Mouse (Mus musculus) spleen, postnatal 14 days (tissue): ENCODE data around the gene Gm42417.

Experiments
- DNase-seq, 2 experiments: peaks; one replicate each; pipeline ENCODE4 v3.0.0; 2021 to 2022; ENCODE audit warnings: low spot score in 2 of 2

Gene Gm42417

DNA sequence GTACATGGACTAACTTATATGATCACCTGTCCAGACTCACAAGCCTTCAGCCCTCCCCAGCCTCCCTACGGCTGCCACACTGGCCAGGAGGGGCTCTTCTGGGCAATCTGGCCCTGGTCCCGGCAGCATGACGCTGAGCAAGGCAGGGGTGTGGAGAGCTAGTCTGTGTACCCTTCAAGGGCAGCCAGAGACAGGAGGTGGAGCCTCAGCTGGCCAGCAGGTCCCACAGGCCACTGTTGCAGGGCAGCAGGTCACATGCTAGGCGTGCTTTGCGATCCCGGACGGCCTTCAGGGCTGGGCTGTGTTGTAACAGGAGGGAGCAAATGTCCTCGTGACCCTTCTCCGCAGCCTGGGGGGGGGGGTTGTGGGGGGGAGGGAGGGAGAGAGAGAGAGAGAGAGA is at the start of gene Gm42417:
TSS of gene Gm42417 (minus strand) at position 244 of the 400 bp plus-strand sequence.
- no peak for DNase-seq

DNA sequence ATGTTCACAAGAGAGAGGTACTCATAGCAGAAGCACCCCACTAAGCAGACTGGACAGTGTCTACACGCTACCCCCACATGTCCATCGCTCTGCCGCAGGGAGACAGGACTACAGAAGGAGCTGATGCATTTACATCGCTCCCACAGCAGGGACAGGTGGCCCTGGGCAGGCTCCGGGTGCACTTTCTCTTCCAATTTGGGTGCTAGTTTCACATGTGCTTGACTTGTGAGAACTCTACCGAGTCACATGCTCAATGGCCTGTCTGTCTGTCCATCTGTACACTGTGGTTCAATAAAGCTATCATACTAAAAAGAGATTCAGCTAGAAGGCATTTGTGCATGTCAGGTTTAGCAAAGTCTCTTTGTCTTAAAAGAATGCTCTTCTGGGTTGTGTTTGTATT is 48.6 kb upstream of the Gm42417 start:
- DNase-seq = no peak

DNA sequence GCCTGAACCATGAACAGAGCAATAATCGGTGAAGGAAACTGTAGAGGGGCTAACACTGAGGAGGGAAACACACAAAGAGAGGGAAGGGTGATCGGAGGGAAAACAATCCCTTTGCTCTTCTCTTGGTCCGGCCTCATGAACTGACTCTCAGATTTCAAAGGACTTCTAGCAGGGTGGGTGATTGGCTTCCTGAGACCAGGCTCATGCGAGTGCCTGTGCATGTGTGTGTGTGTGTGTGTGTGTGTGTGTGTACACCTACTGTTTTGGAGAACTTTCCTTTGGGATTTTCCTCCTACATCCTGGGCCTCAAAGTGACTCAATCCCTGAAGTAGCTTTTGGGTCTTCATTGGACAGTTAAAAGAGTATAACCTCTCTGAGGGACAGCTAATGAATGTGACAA is 47.1 kb upstream of the Gm42417 start:
- no peak for DNase-seq

- no peak for DNase-seq
Measured at GRCm38 (mm10) chr1:36583408-36584116, 44.3 kb upstream of the Gm42417 start.

- DNase-seq = no peak
Measured at GRCm38 (mm10) chr1:36582211-36582610, 43.0 kb upstream of the Gm42417 start.

- DNase-seq = no peak
Measured at GRCm38 (mm10) chr1:36581260-36581659, 42.0 kb upstream of the Gm42417 start.

DNA sequence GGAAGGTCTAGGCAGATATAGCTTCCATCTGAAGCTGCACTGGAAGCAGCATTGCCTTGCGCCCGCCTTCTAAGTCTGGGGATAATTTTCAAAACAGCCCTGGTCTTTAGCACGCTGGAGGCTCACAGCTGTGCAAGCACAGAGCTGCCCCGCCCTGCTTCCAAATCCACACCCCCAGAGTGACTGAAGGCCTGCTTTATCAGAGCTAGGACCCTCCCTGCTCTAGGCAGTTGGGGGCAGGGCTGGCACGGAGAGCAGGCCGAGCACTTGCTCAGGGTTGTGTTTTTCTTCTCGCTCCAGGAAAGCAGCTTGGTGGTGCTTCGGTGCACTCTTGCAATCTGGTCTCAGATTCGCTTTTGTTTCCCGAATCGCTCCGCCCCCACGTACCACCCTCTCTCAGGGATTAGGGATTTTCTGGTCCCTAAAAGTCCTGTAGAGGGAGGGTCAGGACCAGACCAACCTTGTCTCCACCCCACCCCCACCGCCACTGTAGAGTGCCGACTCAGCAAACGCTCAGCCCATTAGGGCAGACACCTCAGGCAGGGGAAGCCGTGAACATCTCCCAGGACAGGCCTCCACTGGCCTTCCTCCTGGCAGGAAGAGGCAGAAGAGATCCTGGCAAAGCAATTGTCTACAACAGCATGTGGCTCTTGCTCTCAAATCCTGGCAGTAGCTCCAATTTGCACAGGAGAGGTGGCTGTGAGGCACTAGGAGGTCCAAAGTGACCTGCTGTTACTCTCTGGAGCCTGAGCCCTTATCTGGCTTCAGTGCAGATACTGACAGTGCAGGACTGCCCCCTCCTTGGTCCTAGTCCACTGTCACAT is 41.4 kb upstream of the Gm42417 start:
- no peak for DNase-seq

- no peak for DNase-seq
Measured at GRCm38 (mm10) chr1:36579974-36580383, 40.8 kb upstream of the Gm42417 start.

DNA sequence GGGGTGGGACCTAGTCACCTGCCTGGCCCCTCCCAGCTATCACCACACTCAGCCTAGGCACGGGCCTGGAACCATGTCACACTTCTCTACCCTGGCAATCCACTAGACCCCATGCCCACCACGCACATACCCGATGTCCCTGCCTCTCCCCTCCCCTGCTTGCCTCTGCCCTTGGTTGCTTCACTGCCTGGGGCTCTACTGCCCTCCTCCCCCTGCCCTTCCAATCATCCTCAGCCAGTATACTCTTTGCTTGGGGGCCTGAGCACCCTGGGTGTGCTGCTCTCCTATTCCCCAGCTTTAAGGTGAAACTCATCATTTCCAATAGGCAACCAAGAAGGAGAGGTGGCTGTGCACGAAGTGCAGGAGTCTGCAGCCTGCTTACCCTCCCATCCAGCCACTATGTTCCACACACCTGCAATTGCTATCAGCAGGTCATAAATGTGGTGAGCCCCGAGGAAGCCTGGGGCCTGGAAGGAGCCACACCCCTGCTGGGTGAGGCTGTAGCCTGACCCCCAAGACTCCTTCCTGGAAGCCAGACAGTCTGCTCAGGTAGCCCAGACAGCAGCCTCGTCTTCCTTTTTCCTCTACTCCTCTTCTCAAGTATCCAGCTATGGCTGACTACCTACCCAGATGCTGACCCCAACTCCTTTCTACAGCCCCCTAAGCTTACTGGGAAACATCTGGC is 37.9 kb upstream of the Gm42417 start:
- no peak for DNase-seq

GRCm38 (mm10) chr1:36575347-36575746 is 36.1 kb upstream of the Gm42417 start:
- no peak for DNase-seq

GRCm38 (mm10) chr1:36574196-36574955 is 35.1 kb upstream of the Gm42417 start:
- no peak for DNase-seq

GRCm38 (mm10) chr1:36573524-36573923 is 34.3 kb upstream of the Gm42417 start:
- no peak for DNase-seq

DNA sequence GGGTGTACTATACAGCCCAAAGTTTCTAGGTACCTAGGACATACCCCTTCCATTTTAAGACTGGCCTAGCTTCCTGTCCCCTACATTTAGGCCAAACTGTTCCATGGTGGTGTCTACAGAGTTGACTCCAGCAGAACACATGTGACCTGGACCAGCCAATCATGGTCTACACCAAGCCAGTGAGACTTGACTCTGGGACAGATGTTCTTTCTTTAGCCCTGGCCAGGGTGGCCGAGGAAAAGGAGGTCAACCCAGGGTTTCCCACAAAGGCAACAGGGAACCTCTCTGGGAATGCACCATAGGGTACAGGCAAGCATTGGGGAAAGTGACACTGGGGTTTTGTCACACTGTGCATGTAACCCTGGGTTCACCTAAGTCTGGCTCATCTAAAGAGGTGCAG is 33.5 kb upstream of the Gm42417 start:
- no peak for DNase-seq

- DNase-seq = no peak
Measured at GRCm38 (mm10) chr1:36572140-36572700, 33.0 kb upstream of the Gm42417 start.

- DNase-seq = no peak
Measured at GRCm38 (mm10) chr1:36571627-36572026, 32.4 kb upstream of the Gm42417 start.

DNA sequence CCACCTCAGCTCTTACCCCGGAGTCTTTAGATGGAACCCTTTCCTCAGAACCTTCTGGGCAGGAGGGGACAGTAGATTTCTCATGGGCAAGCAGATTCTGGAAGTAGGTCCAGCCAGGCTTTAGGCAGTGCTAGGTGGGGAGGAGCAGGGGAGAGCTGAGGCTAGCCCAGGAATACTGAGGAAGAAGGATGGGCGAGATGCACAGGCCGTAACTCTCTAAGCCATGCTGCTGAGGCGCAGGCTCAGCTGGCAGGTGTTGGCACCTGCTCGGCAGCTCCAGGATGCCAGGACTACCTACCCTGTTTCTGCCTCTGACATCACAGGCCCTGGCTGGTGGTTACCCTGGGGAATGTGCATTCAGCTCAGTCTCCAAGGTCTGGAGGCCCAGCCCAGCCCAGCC is 31.1 kb upstream of the Gm42417 start:
- no peak for DNase-seq

GRCm38 (mm10) chr1:36569694-36570276 is 30.6 kb upstream of the Gm42417 start:
- DNase-seq = no peak

DNA sequence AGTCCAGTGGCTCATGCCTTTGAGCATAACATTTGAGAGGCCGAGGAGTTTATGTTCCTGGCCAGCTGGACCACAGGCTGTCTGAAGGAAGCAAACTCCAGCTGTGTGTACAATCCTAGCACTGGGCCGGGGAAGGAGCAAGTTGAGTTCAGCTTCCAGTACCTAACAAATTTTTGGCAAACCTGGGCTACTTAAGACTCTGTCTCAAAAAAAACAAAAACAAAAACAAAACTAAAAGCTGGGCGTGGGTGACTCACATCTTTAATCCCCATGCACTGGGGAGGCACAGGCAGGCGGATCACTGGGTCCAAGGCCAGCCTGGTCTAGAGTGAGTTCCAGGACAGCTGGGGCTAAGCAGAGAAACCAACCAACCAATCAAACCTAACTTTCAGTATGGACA is 29.5 kb upstream of the Gm42417 start:
- DNase-seq = no peak

- no peak for DNase-seq
Measured at GRCm38 (mm10) chr1:36567818-36568603, 28.8 kb upstream of the Gm42417 start.

DNA sequence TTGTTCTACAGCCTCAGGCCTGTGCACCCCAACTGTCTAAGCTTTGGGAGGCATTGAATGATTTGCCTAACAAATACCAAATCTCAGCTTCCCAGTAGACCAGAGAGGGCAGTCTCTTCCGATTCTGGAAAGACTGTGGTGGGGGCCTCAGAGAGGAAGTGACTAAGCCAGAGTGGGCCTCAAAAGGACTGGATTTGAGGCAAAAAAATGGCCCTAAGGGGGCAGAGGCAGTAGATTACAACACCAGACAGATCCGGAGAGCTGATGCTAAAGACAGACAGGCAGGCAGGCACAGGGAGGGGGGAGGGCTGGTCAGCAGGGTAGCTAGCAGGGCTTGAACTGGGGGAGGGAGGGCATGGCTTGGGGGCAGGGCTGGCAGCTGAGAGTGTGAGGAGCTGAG is 27.2 kb upstream of the Gm42417 start:
- DNase-seq = no peak
